Mouse (Mus musculus): ENCODE data around the gene Ntn1.

The Ntn1 gene

DNA sequence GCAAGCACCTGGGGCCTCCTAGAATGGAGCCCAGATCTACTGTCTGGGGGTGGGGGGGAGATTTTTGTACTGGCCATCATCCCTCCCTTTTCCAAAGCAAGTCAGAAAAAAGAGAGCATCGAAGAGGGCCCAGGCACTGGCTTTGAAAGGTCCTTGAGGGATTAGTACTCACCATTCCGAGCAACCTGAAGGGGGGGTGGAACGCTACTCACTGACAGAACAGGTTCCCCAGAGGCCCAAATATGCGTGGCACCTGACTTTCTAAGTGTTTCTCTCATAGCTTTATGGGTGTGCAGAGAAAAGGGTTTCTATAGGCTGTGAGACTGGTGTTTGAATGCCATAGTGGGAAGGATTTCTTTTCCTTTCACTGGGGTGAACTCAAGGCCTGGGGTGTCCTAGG lies 142.1 kb downstream of the Ntn1 start:
- DNase-seq: no peak

DNA sequence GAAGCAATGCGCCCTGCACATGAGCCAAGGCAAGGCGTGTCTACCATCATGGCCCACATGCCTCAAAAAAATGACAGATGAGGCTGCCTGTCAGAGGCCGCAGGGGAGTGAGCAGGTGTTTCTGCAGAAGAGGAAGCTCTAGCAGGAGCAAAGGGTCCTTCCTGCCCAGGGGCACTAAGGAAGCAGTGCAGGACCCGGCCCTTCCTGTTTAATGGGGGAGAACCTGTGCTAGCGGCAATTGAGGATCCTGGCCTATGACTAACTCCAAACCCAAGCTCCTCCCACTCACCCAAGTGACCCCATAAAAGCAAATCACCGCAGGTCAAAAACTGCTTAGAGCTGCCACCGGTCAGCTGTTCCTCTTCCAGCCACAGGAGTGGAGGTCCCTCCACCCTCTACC lies 147.1 kb downstream of the Ntn1 start:
- DNase-seq: peak; percentile 34

DNA sequence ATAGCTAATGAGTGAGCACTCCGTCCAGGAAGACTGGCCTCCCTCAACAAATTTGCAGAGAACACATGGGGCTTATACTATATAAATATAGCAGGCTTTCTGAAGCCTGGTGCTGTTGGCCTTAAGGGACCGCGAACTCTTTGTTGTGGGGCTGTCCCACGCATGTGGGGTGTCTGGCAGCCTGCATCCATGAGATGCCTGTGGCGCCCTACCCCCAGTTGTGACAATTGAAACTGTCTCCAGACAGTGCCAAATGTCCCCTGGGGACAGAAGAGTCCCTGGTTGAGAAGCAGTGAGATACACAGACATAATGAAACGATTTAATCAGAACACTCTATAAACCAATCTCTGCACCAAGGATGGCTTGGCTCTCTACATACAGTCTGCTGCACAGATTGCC lies 150.5 kb downstream of the Ntn1 start:
- DNase-seq: no peak

DNA sequence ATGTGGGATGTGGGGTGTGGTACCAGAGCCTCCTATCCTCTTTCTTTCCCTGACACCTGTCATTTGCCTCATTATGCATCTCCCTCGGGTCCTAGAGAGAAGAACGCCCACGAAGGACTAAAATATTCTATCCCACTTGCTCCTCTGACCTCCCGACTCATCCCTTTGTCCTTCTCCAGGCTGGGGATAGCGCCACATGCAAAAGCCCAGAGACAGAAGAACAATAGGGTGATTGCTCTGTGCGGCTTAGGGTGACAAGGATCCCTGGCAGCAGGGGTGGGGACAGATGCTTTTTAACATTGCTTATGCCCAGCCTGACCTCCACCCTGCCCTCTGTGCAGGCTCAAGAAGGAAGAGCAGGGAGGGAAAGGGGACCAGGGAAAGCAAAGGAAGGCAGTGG lies 152.7 kb downstream of the Ntn1 start:
- DNase-seq: no peak

DNA sequence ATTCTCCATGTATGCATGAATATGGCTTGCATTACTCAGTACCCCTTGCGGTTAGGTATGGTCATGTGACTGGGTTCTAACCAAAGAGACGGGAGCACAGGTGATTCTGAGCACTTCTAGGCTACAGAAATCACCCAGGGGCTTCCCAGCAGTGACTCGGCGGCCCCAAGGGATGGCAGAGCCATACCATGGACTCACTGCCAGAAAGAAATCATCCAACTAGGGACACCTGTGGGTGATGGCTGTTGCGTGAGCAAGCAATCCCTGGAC lies 155.7 kb downstream of the Ntn1 start:
- DNase-seq: no peak

DNA sequence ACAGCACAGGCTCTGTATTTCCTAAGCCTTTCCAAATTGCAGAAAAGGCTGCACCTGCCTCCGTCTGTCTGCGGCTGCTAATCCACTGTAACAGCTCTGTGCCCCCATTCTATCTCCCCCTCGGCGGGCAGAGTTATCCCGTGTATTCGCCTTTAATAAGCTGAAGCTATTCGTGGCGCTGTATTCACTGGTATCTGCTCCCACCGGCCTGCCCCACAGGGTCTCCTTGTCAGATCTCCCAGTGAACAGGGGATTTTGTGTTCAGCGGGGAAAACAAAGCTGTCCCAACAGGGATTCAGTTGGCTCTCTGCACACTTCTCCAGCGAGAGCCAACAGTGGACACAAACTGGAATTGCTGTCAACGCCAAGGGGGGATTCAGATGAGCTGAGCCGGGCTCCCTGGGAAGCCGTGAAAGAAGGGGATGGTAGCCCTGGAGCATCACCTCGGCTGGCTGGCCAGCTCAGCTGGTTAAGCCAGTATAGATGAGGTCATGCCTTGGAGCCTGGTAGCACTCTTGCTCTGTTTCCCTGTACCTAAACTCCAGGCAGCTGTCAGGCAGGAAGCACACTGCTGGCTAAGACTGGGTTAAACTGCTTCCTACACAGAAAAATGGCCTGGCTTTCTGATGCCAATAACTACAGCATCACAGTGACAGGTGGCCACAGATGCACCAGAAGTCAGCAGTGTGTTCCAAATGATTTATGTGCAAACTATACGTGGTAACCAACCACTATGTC lies 156.2 kb downstream of the Ntn1 start:
- no peak for DNase-seq

DNA sequence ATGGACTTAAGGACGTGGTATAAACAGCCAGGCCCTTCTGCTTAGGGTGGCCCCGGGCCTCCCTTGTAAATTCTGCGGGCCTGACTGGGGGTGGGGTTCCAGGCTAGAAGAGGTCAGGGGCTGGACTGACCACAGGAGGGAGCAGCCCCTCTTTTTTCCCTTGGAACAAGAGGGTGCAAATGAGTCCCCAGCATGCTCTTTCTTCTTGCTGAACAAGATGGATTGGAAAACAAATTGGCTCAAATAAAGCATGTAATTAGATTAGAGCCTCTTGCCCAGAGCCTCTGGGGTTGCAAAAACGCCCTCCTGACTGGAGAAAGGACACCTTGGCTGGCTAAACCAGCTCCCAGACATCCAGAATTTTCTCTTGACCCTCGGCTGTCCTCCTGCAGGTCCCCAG lies 160.9 kb downstream of the Ntn1 start:
- DNase-seq: no peak

DNA sequence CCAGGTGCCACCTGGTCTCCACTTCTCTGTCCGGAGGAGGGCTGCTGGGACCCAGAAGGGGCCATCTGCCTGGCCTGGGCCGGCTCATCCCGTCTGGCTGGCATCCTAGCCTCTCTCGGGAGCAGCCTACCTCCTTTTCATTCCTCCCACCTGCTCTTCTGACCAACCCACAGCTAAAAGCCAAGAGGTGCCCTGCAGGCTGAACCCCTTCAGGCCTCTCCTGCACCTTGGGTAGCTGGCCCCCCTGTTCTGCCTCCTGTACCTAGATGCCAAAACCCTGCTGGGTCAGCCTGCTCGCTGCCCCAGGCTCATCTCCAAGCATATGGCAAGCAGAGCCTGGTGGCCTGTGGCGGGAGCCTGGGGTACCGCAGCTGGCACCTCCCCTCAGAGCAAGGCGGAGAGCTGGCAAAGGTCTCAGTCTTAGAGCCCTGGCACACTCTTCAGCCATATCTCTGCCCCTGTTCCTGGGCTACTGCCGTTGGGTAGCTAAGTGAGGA lies 167.1 kb downstream of the Ntn1 start:
- DNase-seq: no peak

DNA sequence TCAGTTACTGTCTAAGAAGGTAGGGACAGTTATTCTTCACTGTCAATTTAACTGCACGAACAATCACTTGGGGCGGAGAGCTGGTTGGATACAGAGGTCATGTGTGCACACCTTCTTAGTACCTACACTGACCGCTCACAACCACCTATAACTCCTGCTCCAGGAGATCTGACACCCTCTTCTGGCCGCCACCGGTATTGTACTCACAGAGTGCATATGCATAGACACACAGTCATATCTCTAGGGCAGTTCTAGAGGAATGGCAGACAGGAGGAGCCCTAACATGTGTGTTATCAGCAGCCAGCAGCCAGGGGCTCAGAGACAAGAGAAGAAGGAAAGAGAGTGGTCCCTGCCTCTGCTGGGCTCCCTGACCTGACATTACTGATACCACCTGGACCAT lies 169.1 kb downstream of the Ntn1 start:
- DNase-seq: no peak

DNA sequence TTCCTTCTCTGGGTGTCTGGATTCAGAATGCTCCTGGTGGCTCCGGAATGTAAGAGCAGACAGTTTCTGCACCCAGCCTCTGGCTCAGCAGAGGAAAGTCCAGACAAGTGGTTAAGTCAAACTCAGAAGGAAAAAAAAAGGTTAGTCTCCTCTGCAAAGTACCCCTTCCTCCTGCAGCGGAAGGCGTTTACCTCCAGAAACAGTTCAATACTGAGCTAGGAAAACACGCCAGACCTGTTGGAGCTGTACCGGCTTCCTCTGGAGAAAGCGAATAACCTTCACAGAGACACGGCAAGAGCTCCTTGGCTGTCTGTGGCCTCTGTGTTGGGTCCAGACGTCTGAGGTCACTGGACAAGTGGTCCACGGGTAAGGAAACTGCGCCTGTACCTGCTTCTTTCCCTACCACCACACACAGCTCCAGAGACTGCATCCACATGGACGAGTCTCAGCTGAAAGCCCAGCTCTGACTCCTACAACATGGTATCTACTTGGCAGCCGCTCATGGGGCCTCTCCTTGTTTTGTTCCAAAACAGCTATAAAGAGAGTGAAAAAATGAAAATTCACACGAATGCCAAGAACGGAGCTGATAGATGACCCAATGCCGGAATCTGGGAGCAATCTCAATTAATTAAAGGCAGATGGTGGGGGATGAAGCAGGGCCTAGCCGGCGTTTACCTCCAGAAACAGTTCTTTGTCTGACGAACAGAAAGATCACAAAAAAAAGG lies 171.5 kb downstream of the Ntn1 start:
- DNase-seq: no peak

DNA sequence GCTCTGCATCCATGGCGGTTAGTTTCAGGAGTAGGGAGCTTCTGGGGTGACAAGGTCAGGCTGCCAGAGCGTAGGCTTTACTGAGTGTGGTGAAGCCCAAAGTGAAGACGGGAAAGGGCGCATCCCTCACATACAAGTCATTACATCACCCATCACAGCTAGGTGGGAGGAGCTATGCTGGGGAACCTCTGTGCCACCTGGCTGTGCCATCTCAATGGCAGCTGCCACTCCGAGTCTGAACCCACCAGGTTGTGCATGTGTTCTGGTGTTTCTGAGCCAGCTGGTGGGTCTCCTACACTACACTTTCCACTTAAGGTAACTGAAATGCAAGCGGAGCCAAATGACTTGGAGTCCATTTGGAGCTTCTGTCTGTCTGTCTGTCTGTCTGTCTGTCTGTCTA lies 172.8 kb downstream of the Ntn1 start:
- no peak for DNase-seq

DNA sequence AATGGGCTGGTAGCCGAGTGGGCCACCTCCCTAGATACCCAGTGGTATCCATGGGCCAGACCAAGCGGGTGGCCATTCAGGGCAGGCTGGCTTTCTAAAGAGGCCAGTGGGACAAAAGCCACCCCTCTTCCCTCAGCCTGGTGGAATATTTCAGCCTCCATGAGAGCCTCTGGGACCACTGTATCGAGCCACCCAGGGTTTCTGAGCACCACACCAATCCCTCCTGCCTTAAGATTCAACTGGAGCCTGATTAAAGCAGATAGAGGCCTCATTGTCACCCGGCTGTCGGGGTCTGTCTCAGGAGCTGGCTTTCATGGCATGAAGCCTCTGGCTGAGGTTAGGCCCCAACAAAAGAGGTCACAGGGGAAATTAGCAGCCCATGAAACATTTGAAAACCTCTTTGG lies 174.0 kb downstream of the Ntn1 start:
- no peak for DNase-seq

DNA sequence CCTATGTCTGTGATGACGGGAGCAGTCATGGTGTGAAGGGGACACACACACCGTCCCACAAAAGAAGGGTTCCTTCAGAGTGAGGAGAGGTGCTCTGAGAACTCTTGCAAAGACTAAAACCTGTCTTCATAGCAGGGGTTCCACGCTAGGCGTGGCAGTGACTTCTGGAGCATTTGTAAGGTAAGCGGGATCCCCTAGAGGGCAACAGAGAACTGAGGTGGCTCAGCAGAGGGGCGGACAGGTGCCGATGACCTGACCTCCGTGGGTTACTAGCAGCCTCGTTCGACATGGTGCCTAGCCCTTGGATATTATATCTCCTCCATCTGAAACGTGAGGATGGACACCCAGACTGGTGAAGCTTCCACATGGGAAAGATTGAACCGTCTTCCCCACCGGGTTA lies 177.5 kb downstream of the Ntn1 start:
- no peak for DNase-seq

DNA sequence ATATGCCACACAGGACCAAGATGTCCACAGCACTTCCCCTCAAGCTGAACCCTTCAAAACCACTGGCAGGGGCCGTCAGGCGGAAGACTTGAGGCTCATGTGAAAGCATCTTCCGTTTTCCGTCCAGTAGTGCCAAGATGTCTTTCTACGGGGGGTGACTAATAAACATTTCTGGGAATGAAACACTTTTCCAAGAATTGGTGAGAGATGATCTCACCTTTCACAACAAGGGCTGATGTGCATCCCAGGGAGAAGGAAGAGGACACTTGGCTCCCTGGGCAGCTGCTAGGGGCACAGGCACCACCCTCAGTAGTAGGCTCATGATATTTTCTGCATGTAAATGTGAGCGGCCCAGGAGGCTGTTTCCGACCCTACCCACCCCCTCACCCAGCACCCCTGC lies 178.4 kb downstream of the Ntn1 start:
- DNase-seq: no peak

DNA sequence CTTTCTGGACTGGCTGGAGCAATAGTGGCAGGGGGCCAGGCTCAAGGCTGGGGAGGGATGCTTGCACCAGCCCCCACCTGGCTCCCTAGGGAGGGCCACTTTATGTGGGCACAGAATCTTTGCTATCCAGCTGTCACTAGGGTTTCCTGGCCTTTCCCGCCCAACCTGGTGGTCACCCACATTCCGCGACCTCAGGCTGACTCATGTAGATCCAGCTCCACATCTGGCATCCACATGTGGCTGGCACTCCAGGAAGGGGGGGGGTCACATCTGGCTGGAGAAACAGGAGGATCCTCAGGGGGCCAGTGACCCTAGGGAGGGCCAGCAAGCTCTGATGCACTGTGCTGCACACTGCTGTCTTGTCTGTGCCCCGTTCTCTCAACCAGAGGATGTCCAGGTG lies 179.9 kb downstream of the Ntn1 start:
- no peak for DNase-seq

DNA sequence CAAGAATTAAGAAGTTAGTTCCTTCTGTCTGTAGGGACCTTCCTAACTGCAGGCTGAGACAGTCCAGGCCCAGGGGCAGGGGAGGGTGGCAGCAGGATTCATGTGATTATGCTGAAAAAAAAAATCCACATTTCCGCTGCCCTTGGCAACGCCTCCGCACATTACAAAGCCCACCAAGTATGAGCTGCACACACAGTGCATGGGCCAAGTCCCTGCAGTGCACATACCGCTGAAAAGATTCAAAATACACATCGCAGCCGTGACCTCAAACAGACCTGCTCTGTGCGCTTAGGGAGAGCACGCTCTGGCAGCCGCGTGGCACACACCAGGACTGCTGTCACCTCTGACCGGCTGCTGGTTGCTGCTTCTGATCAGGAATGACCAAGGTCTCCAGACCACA lies 184.6 kb downstream of the Ntn1 start:
- DNase-seq: no peak

DNA sequence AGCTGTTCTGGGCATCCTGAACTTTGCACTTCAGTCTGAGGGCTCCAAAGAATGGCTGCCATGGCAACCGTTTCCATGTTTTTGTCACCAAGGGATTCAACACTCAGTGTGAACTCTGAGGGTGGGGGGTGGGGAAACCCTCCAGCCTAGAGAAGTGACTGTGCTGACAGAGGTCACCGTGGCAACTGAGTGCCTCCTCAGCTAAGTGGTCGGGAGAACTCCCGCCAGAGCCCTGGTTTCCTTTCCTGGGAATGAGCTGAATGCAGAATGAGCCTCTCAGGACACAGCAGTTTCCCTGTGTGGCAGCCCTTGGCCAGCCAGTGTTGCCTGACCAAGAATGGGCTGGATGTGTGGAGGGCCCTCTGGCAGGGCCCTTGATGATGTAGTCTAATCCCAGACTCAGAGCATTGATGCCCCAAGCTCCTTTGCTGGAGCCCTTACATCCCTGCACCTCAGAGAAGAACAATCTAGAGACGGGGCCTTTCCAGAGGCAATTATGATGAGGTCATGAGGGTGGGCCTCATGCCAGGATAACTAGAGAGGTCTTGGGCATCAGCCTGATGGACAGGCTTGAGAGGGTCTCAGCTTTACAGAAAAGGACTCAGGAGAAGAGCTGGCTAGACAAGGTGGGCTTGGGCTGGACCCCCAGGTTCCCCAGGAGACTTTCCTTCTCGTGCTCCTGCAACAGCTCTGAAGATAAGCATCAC lies 185.3 kb downstream of the Ntn1 start:
- DNase-seq: peak; percentile 57

DNA sequence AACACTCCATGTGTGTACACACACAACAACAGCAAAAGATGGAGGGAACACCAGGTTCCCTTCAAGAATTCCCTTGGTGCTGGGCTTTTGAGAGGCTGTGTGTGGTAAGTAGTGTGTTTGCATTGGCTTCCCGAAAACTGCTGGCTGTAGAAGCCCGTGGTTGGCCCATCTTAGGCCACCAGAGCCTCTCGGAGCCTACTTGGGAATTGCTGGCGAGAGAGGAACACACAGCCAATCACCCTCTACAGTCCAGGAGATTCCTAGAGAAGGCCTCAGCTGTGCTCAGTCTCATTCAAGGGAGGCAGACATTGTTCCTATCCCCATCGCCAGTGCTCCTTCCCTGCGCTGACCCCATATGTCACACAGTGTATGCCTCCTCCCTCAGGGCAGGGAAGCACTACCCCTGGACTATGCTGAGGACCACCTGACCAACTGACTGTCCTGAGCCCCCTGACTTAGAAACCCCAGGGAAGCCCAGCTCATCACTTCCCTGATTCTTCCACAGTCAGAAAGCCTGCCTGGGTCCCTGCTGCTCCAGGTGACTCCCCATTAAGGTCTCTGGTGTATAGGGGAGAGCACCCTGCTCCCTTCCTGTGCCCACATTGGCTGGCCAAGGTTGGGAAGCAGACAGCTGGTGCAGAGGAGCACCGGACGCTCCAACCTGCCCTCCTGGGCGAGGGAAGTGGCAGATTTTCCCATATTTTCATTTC lies 186.0 kb downstream of the Ntn1 start:
- no peak for DNase-seq

DNA sequence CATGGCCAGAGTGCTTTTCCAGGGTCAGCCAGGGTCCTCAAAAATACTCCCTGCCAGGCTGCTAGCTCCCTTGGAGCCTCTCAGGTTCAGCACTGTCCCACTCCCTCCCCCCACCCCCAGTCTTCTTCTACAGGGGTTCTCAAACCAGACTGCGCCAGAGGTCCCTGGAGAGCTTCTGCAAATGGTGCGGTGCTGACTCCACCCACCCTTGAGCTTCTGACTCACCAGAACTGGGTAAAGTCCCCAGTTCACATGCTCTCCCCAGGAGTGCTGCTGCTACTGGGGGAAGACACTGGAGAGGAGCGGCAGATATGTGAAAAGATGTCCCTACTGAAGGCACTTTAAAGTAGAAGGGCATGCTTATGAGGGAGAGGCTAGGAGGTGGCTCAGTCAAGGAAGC lies 186.7 kb downstream of the Ntn1 start:
- DNase-seq: peak; percentile 48

DNA sequence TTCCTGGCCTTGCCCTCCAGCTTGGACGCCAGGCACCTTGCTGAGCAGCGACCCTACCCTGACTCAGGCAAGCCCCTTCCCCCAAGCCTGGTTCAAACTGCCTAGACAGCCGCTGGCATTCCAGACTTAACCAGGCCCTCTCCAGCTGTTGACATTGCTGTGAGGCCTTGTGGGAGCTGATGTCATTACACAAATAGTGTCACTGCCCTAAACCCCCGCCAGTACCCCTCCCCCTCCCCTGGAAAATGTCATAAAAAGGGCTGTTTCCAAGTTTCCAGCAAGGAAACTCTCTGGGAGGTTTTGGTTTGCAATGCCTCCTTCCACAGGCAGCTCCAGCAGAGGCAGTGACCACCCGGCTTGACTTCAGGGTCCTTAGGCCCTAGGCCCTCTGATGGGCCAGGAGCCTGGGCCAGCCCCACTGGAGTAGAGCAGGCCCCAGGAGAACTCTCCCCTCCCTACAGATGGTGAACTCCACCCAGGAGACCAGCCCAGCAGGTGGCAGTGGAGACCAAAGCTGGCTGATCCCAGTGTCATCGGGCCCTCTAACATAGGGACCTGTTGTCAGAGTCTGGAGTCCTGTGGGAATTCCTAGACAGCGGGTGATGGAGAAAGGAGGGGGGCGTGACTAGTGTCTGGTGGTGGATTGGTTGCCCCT lies 188.6 kb downstream of the Ntn1 start:
- DNase-seq: peak; percentile 65

DNA sequence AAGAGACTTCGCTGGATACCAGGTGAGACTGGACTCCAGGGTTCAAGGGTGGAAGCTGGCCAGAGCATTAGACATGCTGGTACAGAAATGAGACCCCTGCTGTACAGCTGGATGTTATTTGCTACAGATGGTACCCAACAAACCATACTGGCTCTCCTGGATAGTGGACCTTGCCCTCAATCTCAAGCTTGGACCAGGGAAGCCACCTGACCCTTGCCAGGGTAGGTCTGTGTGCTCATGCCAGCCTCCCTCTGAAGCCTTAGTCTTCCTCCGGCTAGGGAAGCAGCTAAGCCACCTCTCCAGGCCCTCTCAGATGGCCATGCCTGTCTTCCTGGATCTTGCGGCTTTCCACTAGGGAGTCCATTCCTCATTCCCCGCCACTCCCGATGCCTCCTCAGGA lies 189.9 kb downstream of the Ntn1 start:
- DNase-seq: no peak

DNA sequence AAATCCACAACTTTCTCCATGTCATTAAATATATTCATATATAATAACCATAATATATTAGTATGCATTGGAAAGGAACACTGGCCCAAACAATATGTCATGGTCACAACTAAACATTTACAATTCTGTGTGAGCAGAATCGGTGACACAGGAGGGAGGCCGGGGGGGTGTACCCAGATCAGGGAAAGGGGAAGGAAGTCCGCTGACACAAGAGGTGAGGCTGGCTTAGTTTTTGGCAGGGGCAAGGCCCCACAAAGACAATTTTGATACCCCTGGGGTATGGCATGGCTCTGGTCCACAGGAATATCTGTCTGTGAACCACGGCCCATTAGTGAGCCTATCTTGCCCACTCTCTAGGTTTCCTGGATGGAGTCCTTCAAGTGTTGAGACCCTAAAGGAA lies 191.1 kb downstream of the Ntn1 start:
- DNase-seq: no peak

DNA sequence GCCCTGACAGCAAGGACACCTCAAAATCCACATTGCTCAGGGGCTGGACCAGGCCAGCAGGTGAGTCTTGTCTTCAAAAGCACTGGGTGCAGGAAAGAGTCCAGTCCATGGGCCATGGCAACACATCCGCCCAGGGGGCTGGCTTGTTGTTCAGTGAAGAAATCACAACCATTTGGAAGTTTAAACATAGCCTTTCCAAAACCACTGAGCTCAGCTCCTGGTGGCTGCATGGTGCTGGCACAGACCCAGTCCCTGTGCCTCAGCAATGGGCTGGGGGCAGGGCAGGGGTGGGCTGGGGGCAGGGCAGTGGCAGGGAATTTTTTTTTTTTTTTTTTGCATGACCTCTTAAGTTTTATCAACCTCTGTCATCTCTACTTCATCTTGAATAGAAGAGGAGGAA lies 192.0 kb downstream of the Ntn1 start:
- no peak for DNase-seq
